Mouse (Mus musculus): ENCODE results near the gene Oser1. TPM values are rescaled to one million over a fixed set of nuclear protein-coding genes. Genes with fewer than 3 reads are reported as not detected.

The Oser1 gene
- 36.1 and 39.2 TPM in 2 replicates for polyA plus RNA-seq (2015; fragmentation: Nextera tagmentation; extraction: Ambion mirVana)

GRCm38 (mm10) chr2:163424597-163424996 is at the start of gene Oser1:
Gene Oser1, minus strand, starts transcription at chr2:163424697.
- H3K27me3 ChIP-seq: no peaks in the 10 kb centered on the region; the same call in 1 of the 2 replicates
- H3K4me2 ChIP-seq: no peak within 1 kb of the TSS
- DNase-seq (no peak), ATAC-seq (ENCODE audit: low read depth) (no peak)
- H3K9ac ChIP-seq: no peak within 1 kb of the TSS
- H3K27ac ChIP-seq: no peak within 1 kb of the TSS
- WGBS (ENCODE audit: insufficient replicate concordance): 69% methylated on average over 6 of the region's 6 CpGs
- H3K4me1 ChIP-seq (replicated peaks): peaks cover 20% of the 10 kb centered on the region
- H3K36me3 ChIP-seq: no peaks in the 10 kb centered on the region
- H3K4me3 ChIP-seq (replicated peaks): no peak within 1 kb of the TSS
- H3K9me3 ChIP-seq (replicated peaks): no peaks in the 10 kb centered on the region

- Histone ChIP-seq H3K9me3 (replicated peaks) (no peaks in the 10 kb centered on the region), H3K4me2 (peak within 1 kb of the TSS; percentile 90), H3K27ac (peak within 1 kb of the TSS; percentile 77), H3K4me1 (replicated peaks) (peaks cover 19% of the 10 kb centered on the region), H3K9ac (peak within 1 kb of the TSS; percentile 87), H3K36me3 (peaks cover 23% of the 10 kb centered on the region), H3K4me3 (replicated peaks) (peak within 1 kb of the TSS; percentile 86), H3K27me3 (0 out of 2 replicates have a peak, but pooled peaks cover 5% of the 10 kb centered on the region)
- DNase-seq (peak; percentile 94), ATAC-seq (ENCODE audit: low read depth) (peak; percentile 92)
- WGBS (ENCODE audit: insufficient replicate concordance): 0% methylated on average over 30 of the region's 30 CpGs
These were observed 48.0 kb upstream of the Oser1 start, which contains the start of gene Fitm2 for GRCm38 (mm10) chr2:163472466-163472851. Gene Fitm2, minus strand, starts transcription at chr2:163472629.

- ATAC-seq (ENCODE audit: low read depth): peak; percentile 86
- Histone ChIP-seq H3K9me3 (replicated peaks) (no peaks in the 10 kb centered on the region), H3K9ac (peak overlapping the region; percentile 87), H3K4me3 (replicated peaks) (peak overlapping the region; percentile 86), H3K27me3 (0 out of 2 replicates have a peak, but pooled peaks cover 5% of the 10 kb centered on the region), H3K36me3 (peaks cover 23% of the 10 kb centered on the region), H3K4me1 (replicated peaks) (peaks cover 19% of the 10 kb centered on the region), H3K27ac (peak overlapping the region; percentile 77), H3K4me2 (peak overlapping the region; percentile 90)
- 4% methylated on average over 36 of the region's 36 CpGs for WGBS (ENCODE audit: insufficient replicate concordance)
- no peak for DNase-seq
These were observed 47.4 kb upstream of the Oser1 start for GRCm38 (mm10) chr2:163471710-163472465.

- Histone ChIP-seq H3K9me3 (replicated peaks) (no peaks in the 10 kb centered on the region), H3K4me2 (peak overlapping the region; percentile 90), H3K4me3 (replicated peaks) (peak overlapping the region; percentile 86), H3K27me3 (0 out of 2 replicates have a peak, but pooled peaks cover 5% of the 10 kb centered on the region), H3K36me3 (peaks cover 23% of the 10 kb centered on the region), H3K9ac (peak overlapping the region; percentile 87), H3K4me1 (replicated peaks) (peaks cover 19% of the 10 kb centered on the region), H3K27ac (no peak overlapping the region)
- DNase-seq: no peak
- no peak for ATAC-seq (ENCODE audit: low read depth)
- whole genome bisulfite sequencing (ENCODE audit: insufficient replicate concordance): 67% methylated on average over 3 of the region's 3 CpGs
These were observed 46.6 kb upstream of the Oser1 start for GRCm38 (mm10) chr2:163471136-163471535.

- Histone ChIP-seq H3K4me2 (no peak overlapping the region), H3K36me3 (peaks cover 23% of the 10 kb centered on the region), H3K9me3 (replicated peaks) (no peaks in the 10 kb centered on the region), H3K4me1 (replicated peaks) (peaks cover 19% of the 10 kb centered on the region), H3K4me3 (replicated peaks) (no peak overlapping the region), H3K27ac (no peak overlapping the region), H3K27me3 (0 out of 2 replicates have a peak, but pooled peaks cover 5% of the 10 kb centered on the region), H3K9ac (no peak overlapping the region)
- no peak for ATAC-seq (ENCODE audit: low read depth)
- WGBS (ENCODE audit: insufficient replicate concordance): 84% methylated on average over 15 of the region's 15 CpGs
- DNase-seq: no peak
These were observed 45.2 kb upstream of the Oser1 start for GRCm38 (mm10) chr2:163469711-163470110.

- DNase-seq (no peak), ATAC-seq (ENCODE audit: low read depth) (no peak)
- Histone ChIP-seq H3K4me1 (replicated peaks) (peaks cover 19% of the 10 kb centered on the region), H3K27me3 (0 out of 2 replicates have a peak, but pooled peaks cover 4% of the 10 kb centered on the region), H3K4me3 (replicated peaks) (no peak overlapping the region), H3K4me2 (no peak overlapping the region), H3K9me3 (replicated peaks) (no peaks in the 10 kb centered on the region), H3K9ac (no peak overlapping the region), H3K36me3 (peaks cover 23% of the 10 kb centered on the region), H3K27ac (no peak overlapping the region)
- WGBS (ENCODE audit: insufficient replicate concordance): 81% methylated on average over 6 of the region's 6 CpGs
These were observed 44.4 kb upstream of the Oser1 start for GRCm38 (mm10) chr2:163468866-163469265.

- no peak overlapping the region for H3K4me2 ChIP-seq
- WGBS (ENCODE audit: insufficient replicate concordance): 85% methylated on average over 6 of the region's 6 CpGs
- H3K9ac ChIP-seq: no peak overlapping the region
- no peak overlapping the region for H3K4me3 ChIP-seq (replicated peaks)
- H3K27me3 ChIP-seq: no peaks in the 10 kb centered on the region
- no peaks in the 10 kb centered on the region for H3K9me3 ChIP-seq (replicated peaks)
- H3K36me3 ChIP-seq: peaks cover 23% of the 10 kb centered on the region
- DNase-seq: no peak
- no peak for ATAC-seq (ENCODE audit: low read depth)
- H3K4me1 ChIP-seq (replicated peaks): peaks cover 23% of the 10 kb centered on the region
- no peak overlapping the region for H3K27ac ChIP-seq
These were observed 43.1 kb upstream of the Oser1 start for GRCm38 (mm10) chr2:163467585-163467984.

- no peak overlapping the region for H3K27ac ChIP-seq
- DNase-seq: no peak
- H3K4me1 ChIP-seq (replicated peaks): peaks cover 19% of the 10 kb centered on the region
- H3K4me2 ChIP-seq: no peak overlapping the region
- no peak overlapping the region for H3K9ac ChIP-seq
- H3K4me3 ChIP-seq (replicated peaks): no peak overlapping the region
- no peak for ATAC-seq (ENCODE audit: low read depth)
- 55% methylated on average over 8 of the region's 8 CpGs for WGBS (ENCODE audit: insufficient replicate concordance)
- peaks cover 23% of the 10 kb centered on the region for H3K36me3 ChIP-seq
- H3K27me3 ChIP-seq: no peaks in the 10 kb centered on the region
- H3K9me3 ChIP-seq (replicated peaks): no peaks in the 10 kb centered on the region
These were observed 42.3 kb upstream of the Oser1 start for GRCm38 (mm10) chr2:163466771-163467170.

- Histone ChIP-seq H3K9me3 (replicated peaks) (no peaks in the 10 kb centered on the region), H3K4me1 (replicated peaks) (peaks cover 9% of the 10 kb centered on the region; the same call in 1 of the 2 replicates), H3K4me3 (replicated peaks) (no peak overlapping the region), H3K36me3 (peaks cover 19% of the 10 kb centered on the region), H3K9ac (no peak overlapping the region), H3K27me3 (peaks cover 4% of the 10 kb centered on the region; the same call in 1 of the 2 replicates), H3K27ac (no peak overlapping the region), H3K4me2 (no peak overlapping the region)
- 64% methylated on average over 6 of the region's 6 CpGs for WGBS (ENCODE audit: insufficient replicate concordance)
- no peak for ATAC-seq (ENCODE audit: low read depth)
- no peak for DNase-seq
These were observed 40.1 kb upstream of the Oser1 start for GRCm38 (mm10) chr2:163464562-163464961.

- no peak overlapping the region for H3K4me2 ChIP-seq
- DNase-seq (no peak), ATAC-seq (ENCODE audit: low read depth) (no peak)
- WGBS (ENCODE audit: insufficient replicate concordance): 68% methylated on average over 4 of the region's 4 CpGs
- H3K9me3 ChIP-seq (replicated peaks): no peaks in the 10 kb centered on the region
- H3K27ac ChIP-seq: no peak overlapping the region
- H3K4me3 ChIP-seq (replicated peaks): no peak overlapping the region
- H3K9ac ChIP-seq: no peak overlapping the region
- peaks cover 9% of the 10 kb centered on the region for H3K27me3 ChIP-seq
- H3K36me3 ChIP-seq: peaks cover 13% of the 10 kb centered on the region
- H3K4me1 ChIP-seq (replicated peaks): peaks cover 10% of the 10 kb centered on the region; the same call in 1 of the 2 replicates
These were observed 39.5 kb upstream of the Oser1 start for GRCm38 (mm10) chr2:163463998-163464397.

- no peak overlapping the region for H3K4me2 ChIP-seq
- DNase-seq (no peak), ATAC-seq (ENCODE audit: low read depth) (no peak)
- no peak overlapping the region for H3K9ac ChIP-seq
- H3K9me3 ChIP-seq (replicated peaks): no peaks in the 10 kb centered on the region
- H3K4me3 ChIP-seq (replicated peaks): no peak overlapping the region
- peaks cover 13% of the 10 kb centered on the region; the same call in 1 of the 2 replicates for H3K4me1 ChIP-seq (replicated peaks)
- peaks cover 7% of the 10 kb centered on the region for H3K36me3 ChIP-seq
- H3K27me3 ChIP-seq: peaks cover 16% of the 10 kb centered on the region
- WGBS (ENCODE audit: insufficient replicate concordance): 45% methylated on average over 10 of the region's 10 CpGs
- H3K27ac ChIP-seq: no peak overlapping the region
These were observed 38.8 kb upstream of the Oser1 start for GRCm38 (mm10) chr2:163463251-163463769.
